Mouse (Mus musculus) hematopoietic stem cell, adult 5-6 weeks (primary cell): ENCODE results near the gene Nudt8. TPM values are rescaled to one million over a fixed set of nuclear protein-coding genes. Genes with fewer than 3 reads are reported as not detected.
A peak's percentile ranks its signal among the peaks of the same experiment; 100 is the strongest.
"Not testable (repeated sequence)": the region's sequence is repeated elsewhere in the genome, so short reads cannot be mapped to it uniquely, and the experiment has no call there.

Source experiments
- ATAC-seq, 2 experiments: fragments of 125-278 bp in 1 of 2; replicated peaks in 1 of 2; 2 replicates each; pipeline ENCODE4 v1.8.0; 2016 to 2017; ENCODE audit warnings: inconsistent platforms in 2 of 2, mild to moderate bottlenecking in 2 of 2, moderate number of reproducible peaks in 2 of 2, low read depth in 1 of 2, moderate TSS enrichment in 1 of 2; ENCODE audit not compliant: low FRiP score in 2 of 2, poor library complexity in 2 of 2, severe bottlenecking in 2 of 2, insufficient read depth in 1 of 2, low TSS enrichment in 1 of 2
- total RNA-seq: library from RNA; stranded (forward); fragments of 172-1452, 232-1000 nt; gene quantifications from 2 replicates; pipeline ENCODE4 v1.2.3, GENCODE M21; 2017

Gene Nudt8
- total RNA-seq = 4.5 and 13.5 TPM in 2 replicates

DNA sequence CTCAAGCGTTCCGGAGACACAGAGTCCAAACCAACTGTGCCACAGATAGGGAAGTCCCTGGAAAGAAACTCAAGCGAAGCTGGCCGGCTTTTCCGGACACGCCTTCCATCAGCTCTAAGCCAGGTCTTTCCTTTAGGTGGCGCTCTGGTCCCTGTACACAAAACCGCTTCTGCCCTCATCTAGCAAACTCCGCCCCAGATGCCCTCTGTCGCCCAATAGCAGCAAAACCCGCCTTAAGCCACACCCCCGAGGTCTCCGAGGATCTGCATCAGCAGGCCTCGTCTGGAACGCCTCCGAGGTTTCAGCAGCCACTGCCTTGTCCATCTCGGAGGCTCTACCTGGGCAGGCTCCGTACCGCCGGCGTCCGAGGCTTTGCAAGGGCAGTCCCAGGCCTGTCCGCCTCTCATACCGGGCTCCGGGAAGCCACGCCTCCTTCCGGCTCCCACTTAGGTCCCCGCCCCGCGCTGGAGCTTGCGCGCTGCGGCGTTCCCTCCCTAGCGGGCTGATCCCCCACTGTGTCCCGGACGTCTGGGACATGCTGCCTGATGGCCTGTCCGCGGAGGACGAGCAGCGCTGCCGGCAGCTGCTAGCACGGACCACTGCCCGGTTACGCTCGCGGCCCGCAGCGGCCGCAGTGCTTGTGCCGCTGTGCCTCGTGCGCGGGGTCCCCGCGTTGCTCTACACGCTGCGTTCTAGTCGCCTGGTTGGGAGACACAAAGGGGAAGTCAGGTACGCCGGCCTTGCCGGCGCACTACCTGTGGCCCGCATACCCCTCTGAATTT lies at the start of gene Nudt8, which contains the start of gene Gm49405:
Gene Nudt8, plus strand, starts transcription at position 462 of the 782 bp plus-strand sequence.
Gene Gm49405, plus strand, starts transcription at position 508 of the 782 bp plus-strand sequence.
- peak; percentile 85 to 91 for ATAC-seq

- no peak for ATAC-seq
Observed at GRCm38 (mm10) chr19:3951461-3951860, 48.9 kb upstream of the Nudt8 start.

- no peak for ATAC-seq
Observed at GRCm38 (mm10) chr19:3952099-3952498, 48.3 kb upstream of the Nudt8 start.

GRCm38 (mm10) chr19:3955033-3955432 lies 45.3 kb upstream of the Nudt8 start:
- no peak for ATAC-seq

DNA sequence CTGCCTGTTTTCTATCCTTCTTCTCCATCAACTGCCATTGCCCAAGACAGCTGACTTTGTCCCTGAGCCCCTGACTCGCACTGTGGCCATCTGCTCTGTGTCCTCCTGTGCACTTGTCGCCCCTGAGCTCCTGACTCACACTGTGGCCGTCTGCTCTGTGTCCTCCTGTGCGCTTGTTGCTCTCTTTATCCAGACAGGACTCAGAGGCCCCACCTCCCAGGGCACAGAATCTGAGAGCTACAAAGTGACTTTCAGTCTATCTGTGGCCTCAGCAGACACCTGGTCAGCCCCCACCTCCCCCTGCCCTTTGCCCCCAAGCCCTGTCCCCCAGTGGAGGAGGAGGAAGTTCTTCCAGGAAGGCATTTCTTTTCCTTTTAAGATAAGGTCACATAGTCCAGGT lies 44.6 kb upstream of the Nudt8 start:
- ATAC-seq = no peak

GRCm38 (mm10) chr19:3957296-3958036 lies 42.9 kb upstream of the Nudt8 start:
- not testable (repeated sequence) for ATAC-seq

DNA sequence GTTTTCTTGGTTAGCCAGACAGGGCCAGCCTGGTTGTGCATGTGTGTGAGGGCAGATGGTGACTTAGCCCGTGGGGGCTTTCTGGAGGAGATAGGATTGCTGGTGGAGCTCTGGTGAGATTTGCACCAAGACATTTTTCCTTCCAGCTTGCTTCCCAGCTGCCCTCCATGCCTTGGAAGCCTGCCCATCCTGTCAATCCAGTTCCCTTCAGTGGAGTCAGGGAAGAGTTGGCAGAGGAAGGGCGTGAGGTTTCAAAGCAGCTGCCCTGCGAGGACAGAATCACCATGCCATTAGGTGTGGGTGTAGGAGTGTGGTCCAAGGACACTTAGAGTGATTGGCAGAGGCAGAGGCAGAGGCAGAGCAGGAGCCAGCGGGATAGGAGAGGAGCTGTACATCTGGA lies 41.9 kb upstream of the Nudt8 start, which contains the start of gene Aldh3b3:
Gene Aldh3b3, plus strand, starts transcription at position 176 of the 400 bp plus-strand sequence.
- no peak for ATAC-seq

DNA sequence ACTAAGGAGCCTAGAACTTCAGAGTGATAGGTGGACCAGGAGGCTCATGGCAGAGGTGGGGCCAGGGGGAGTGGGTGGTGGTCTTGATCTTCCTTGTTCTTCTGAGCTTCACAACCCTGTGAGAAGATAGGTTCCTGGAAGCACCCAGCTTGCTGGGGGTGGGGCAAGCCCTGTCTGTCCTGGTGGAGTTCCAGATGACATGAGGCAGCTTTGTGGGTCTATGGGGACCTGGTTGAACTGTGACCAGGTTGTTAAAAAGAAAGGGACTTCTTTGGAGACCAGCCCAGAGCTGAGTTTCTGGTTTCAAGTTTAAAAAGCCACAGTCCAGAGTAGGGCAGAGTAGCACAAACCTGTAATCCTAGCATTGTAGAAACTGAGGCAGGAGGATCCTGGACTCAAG lies 41.4 kb upstream of the Nudt8 start:
- no peak for ATAC-seq

GRCm38 (mm10) chr19:3960211-3960610 lies 40.2 kb upstream of the Nudt8 start:
- no peak for ATAC-seq

GRCm38 (mm10) chr19:3961805-3962204 lies 38.6 kb upstream of the Nudt8 start:
- not testable (repeated sequence) for ATAC-seq

DNA sequence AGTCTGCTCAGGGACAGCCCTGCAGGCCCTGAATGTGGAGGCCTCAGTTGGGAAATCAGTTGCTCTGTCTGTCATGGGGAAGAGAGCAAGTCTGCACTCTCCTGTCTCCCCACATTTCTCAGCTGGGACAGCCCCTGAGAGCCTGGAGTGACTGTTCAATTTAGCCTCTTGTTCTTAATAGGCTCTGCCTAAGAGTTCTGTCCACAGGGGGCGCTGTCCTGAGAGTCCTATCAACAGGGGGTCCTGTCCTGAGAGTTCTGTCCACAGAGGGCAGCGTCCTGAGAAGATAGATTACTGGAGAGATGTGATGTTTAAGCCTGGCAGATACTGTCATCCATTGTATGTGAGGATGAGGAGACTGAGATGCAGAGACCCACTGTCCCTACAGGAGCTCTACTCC lies 37.9 kb upstream of the Nudt8 start:
- no peak for ATAC-seq

DNA sequence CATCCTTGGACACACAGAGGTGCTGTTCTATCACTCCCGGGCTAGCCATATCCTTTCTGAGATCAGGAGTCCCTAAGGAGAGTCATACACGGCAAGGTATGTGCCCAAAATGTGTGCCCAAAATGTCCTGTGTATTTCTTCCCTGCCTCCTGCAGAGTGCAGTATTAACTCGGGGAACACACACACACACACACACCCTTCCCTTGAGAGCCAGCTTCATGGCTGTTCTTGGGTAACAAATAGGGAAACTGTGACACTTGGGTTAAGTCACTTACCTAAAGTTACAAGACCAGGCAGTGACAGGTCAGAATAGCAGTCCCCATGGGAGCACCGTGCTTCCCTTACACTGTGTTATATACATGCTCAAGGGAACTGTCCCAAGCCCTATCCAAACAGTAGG lies 36.4 kb upstream of the Nudt8 start:
- no peak; a peak in 1 of 4 replicates for ATAC-seq

- ATAC-seq = no peak
Observed at GRCm38 (mm10) chr19:3966330-3967075, 33.9 kb upstream of the Nudt8 start.

DNA sequence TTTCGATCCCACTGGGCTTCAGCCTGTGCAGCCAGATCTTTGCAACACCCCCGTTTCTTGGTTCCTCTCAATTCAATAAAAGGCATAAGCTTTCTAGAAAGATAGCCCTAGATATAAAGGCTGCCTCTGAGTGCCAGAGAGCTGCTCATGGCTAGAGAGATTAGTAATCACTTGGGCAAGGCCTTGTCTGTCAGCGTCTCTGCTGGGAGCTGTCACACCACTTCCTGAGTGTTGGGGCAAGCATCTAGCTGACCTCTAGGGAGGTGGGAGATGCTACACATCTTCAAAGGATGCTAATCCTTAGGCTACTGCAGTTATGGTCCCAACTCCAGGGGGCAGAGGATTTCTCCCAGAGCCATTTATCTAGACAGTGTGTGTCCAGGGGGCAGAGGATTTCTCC lies 33.1 kb upstream of the Nudt8 start:
- no peak; a peak in 1 of 4 replicates for ATAC-seq

- no peak for ATAC-seq
Observed at GRCm38 (mm10) chr19:3972229-3972628, 28.2 kb upstream of the Nudt8 start, which contains the start of gene Aldh3b2. TSS of gene Aldh3b2 (plus strand) at chr19:3972328.

DNA sequence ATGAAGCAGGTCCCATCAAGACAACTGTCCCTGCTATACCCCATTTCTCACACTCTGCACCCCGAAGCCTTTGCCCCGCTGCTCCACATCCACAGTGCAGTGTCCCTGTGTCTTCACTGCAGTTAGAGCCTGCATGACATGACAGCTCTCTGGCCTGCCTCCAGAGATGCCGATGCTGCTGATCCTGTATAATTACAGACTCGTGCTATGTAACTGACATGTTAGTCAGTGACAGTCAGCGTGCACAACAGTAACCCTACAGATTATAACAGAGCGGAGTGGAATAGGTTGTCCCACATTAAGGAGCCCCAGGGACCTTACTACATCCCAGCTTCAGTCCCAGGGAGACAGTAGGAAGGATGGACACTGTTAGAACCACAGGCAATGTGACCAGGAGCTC lies 25.8 kb upstream of the Nudt8 start:
- ATAC-seq = not testable (repeated sequence)

- no peak for ATAC-seq
Observed at GRCm38 (mm10) chr19:3975866-3976265, 24.5 kb upstream of the Nudt8 start.

DNA sequence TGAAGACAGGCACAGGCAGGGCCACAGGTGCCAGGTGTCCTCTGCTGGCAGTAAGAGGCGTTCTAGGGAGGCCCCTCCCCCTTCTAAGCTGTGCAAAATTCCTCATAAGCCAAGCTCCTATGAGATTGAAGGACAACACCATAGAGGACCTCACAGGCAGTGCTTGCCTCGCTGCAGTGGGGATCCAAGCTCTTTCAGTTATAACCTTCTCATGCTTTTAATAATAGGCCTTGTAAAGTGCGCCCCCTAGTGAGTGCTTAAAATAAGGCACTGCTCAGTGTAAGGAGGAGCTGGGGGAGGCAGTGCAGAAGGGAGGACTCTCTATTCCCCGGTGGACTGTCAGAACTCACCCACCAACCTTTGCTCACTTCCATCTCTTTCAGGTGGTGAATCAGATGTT lies 20.1 kb upstream of the Nudt8 start:
- peak; percentile 52 to 82 for ATAC-seq
